Mouse (Mus musculus): ENCODE data around the gene Gpr4.

- TF ChIP-seq CTCF (IDR thresholded peaks at IDR 0.05; ENCODE audit: insufficient read depth, low read depth, low read length) (no peak), POLR2A (IDR thresholded peaks at IDR 0.05; ENCODE audit: insufficient read depth, low read depth, low read length) (no peak)
These were observed 17.1 kb downstream of the Gpr4 start for GRCm38 (mm10) chr7:19229404-19229803.
